Mouse (Mus musculus) cortical plate, adult 2 months (tissue): ENCODE data around the gene Fmnl2. TPM values are rescaled to one million over a fixed set of nuclear protein-coding genes. Genes with fewer than 3 reads are reported as not detected.

ENCODE experiments used
- H3K27ac ChIP-seq: fragments of 200-500 bp; 2 replicates; pipeline ENCODE4 v1.5.1; 2012; ENCODE audit warnings: low read length, control low read depth, inconsistent platforms; ENCODE audit not compliant: insufficient read depth
- H3K4me1 ChIP-seq: fragments of 200-500 bp; 2 replicates; pipeline ENCODE4 v1.6.1; 2011; ENCODE audit warnings: low read length; ENCODE audit not compliant: control insufficient read depth, insufficient read depth
- H3K4me3 ChIP-seq: fragments of 200-500 bp; 2 replicates; pipeline ENCODE4 v1.5.1; 2011; ENCODE audit warnings: mild to moderate bottlenecking, low read length, control low read depth; ENCODE audit not compliant: insufficient read depth
- CTCF ChIP-seq: fragments of 200-500 bp; IDR thresholded peaks from 2 replicates; pipeline ENCODE4 v1.5.1; 2011; ENCODE audit warnings: mild to moderate bottlenecking, control low read depth, low read length; ENCODE audit not compliant: insufficient read depth; ENCODE audit errors: extremely low read depth
- POLR2A ChIP-seq: fragments of 200-500 bp; IDR thresholded peaks from 2 replicates; pipeline ENCODE4 v1.6.1; 2011; ENCODE audit warnings: mild to moderate bottlenecking, low read length, control low read depth; ENCODE audit not compliant: insufficient read depth; ENCODE audit errors: extremely low read depth
- polyA plus RNA-seq: library from polyadenylated mRNA; depleted of rRNA; stranded (reverse); fragments of >200 nt; gene quantifications from 2 replicates; pipeline ENCODE4 v1.2.3, GENCODE M21; 2012

The Fmnl2 gene
- polyA plus RNA-seq, 1 experiment, result 24.9 TPM

GRCm38 (mm10) chr2:52839074-52839473, 18.6 kb upstream of the Fmnl2 start:
- no peaks in the 10 kb centered on the region for H3K4me1 ChIP-seq
- TF ChIP-seq CTCF (no peak), POLR2A (no peak)
- no peak overlapping the region for H3K27ac ChIP-seq
- no peak overlapping the region for H3K4me3 ChIP-seq

GRCm38 (mm10) chr2:52839868-52840267, 17.8 kb upstream of the Fmnl2 start:
- Histone ChIP-seq H3K4me3 (no peak overlapping the region), H3K27ac (no peak overlapping the region), H3K4me1 (no peaks in the 10 kb centered on the region)
- TF ChIP-seq CTCF (no peak), POLR2A (no peak)

DNA sequence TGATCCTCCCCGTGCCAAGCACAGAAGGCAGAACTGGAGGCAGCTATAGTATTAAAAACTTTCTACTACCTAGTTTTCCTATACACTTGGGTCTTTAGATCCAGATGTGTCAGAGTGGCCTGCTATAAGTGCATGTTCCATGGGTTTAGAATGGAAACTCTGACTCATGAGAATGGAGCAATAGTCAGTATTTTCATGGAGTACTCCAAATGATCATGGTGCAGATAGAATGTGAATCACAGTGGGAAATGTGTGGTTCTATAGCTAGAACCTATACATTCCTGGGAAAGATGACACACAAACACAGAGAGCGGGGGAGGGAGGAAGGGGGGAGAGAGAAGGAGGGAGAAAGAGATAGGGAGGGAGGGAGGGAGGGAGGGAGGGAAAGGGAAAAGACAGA, 13.8 kb upstream of the Fmnl2 start:
- Histone ChIP-seq H3K27ac (no peak overlapping the region), H3K4me3 (no peak overlapping the region), H3K4me1 (no peaks in the 10 kb centered on the region)
- TF ChIP-seq CTCF, result no peak
- no peak for TF ChIP-seq POLR2A

DNA sequence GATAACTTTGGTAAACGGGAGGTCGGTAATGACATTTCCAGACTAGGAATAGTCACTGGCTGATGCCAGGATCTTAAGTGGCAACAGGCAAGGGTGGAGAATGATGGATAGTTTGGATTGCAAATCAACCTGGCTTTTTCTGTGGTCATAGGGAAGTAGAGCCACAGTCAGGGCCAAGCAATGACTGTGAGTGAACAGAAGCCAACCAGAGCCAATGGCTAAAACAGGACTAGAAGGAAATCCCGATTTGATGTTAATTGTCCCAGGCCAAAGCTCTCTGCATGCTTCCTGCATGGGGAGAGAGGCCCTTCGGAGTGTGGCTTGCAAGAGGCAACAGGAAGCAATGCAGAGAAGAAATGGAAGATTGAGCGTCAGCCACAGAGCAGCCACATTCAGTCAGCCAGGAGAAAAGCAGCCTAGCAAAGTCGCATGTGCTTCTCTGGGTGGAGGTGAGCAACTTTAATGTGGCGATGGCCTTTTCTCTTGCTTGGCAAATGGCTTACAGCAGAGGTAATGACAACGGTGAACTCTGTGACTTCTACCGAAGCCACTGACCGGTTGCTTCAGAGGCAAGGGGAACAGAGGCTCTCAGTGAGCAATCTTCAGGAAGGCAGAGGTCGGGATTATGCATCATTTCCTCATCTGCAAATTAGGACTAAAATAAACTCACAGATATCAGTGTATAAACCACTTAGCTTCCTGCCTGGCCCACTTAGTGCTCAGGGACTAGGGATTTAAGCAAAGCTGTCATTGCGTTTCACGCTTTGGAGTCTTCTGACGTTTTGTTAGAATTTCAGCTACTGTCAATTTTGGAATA, 12.5 kb upstream of the Fmnl2 start:
- no peaks in the 10 kb centered on the region for H3K4me1 ChIP-seq
- H3K4me3 ChIP-seq, result no peak overlapping the region
- H3K27ac ChIP-seq, result no peak overlapping the region
- TF ChIP-seq POLR2A (no peak), CTCF (no peak)

DNA sequence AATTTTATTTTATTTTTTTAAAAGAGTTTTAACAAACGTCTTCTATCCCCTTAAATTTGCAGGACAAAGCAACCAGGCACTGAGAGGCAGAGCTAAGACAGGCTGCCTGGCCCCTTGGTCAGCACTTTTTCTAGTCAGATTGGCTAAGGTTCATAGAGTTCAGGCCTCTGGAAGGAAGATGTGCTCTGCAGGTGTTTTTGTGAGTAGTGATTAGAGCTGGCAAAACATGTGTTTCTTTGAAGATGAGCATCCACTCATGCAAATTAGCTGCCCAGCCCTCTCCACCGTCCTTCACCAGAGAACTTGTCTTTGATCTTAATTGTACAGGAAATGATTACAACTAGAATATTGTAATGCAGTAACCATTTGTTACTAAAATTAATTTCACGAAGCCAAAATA, 11.2 kb upstream of the Fmnl2 start:
- Histone ChIP-seq H3K4me3 (no peak overlapping the region), H3K4me1 (no peaks in the 10 kb centered on the region), H3K27ac (no peak overlapping the region)
- TF ChIP-seq CTCF (no peak), POLR2A (no peak)

DNA sequence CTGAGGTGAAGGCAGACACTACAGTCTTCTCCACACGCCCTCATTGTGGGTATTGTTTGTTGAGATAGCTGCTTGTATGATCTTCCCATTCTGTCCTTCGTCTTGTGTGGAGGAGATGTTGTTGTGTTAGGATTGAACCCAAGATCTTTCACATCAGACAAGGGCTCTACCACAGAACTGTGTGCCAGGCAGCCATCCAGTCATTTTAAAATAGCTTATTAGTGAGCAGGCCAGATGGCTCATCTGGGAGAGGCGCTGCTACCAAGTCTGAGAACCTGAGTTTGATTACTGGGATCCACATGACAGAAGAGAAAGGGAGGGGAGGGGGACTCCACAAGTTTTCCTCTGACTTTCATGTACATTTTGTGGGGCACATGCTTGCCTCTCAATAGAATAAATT, 8.6 kb upstream of the Fmnl2 start:
- no peak overlapping the region for H3K4me3 ChIP-seq
- no peaks in the 10 kb centered on the region for H3K4me1 ChIP-seq
- TF ChIP-seq POLR2A (no peak), CTCF (no peak)
- H3K27ac ChIP-seq, result no peak overlapping the region

DNA sequence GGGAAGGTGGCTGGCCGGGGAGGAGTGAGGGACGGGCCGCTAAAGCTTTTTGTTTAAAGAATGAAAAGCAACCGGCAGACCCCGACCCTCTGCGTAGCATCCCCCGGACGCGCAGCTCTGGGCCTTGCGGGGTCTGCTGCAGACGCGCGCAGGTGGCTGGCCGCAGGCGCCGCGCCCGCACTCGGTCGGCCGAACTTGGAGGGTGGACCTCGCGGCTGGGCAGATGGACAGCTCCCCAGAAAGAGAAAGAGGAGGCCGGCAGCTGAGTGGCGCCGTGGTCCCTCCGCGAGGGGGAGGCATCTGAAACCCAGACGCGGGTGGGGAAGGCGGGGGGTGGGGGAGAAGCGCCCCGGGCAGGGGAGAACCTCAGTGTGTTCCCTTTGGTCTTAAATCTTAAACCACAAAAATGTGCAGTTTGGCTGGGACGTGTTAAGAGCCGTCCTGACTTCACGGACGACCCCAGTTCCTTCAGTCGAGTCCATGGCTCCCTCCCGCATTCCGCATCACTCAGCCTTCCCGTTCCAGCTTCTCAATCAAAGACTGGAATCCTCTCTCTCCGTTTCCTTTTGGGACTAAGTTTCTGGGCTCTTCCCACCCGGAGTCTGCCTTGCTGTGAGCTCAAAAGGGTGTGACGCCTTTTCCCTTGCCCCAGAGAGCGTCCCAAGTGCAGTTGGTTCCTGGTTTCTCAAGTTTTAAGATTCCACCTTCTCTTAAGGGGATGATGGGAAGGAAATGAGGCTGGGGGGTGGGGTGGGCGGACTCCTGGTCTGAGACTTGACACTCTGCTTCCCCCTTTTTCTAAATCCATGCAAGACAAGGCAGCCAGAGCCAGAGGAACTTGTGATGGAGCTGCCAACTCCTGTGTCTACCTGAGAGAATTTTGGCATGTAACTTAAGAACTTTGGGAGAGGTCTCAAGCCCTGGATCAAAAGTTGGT, 1.1 kb downstream of the Fmnl2 start:
- H3K27ac ChIP-seq, result peak overlapping the region; percentile 90
- peaks cover 5% of the 10 kb centered on the region for H3K4me1 ChIP-seq
- TF ChIP-seq POLR2A (no peak), CTCF (no peak)
- peak overlapping the region; percentile 99 for H3K4me3 ChIP-seq

- TF ChIP-seq CTCF (no peak), POLR2A (no peak)
- Histone ChIP-seq H3K4me1 (peaks cover 5% of the 10 kb centered on the region), H3K4me3 (peak overlapping the region; percentile 99), H3K27ac (no peak overlapping the region)
Measured at GRCm38 (mm10) chr2:52859466-52859840, 1.8 kb downstream of the Fmnl2 start.

DNA sequence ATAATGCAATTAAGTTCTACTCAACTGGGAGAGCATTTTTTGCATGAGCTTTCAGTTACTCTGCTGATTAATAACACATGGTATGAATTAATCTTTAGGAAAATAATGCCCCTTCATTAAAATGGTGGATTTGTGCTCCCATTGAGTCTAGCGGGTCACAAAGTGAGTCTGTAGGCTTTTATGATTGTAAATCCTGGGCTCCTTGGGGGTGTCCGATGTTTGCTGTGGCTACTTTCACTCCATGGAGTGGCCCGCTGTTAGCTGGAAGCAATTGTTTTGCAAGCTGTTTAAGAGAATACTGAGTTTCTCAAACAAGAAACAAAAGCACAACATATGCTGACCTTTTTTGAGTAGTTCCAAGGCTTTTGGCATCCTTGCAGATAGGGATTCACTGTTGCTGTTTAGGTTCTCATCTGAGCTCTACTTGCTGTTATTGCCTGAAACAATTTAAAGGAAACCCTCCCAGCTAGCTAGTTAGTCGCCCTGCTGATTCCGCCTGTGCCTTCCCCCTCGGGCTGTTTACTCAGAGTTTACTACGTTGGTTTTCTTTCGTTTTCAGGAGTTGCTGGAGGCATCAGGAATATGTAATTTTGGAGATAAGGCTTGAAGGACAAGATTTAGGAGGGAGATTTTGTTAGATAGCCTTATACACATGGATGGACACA, 2.6 kb downstream of the Fmnl2 start:
- TF ChIP-seq CTCF (no peak), POLR2A (no peak)
- H3K4me1 ChIP-seq, result peaks cover 5% of the 10 kb centered on the region
- H3K27ac ChIP-seq, result no peak overlapping the region
- H3K4me3 ChIP-seq, result peak overlapping the region; percentile 99; the same call in 1 of the 2 replicates
